ENCODE assay signal across 7 mouse cellular contexts in genomic region chr8:114351643-114352427, GRCm38 (mm10).
DNase-seq lines count a peak whose midpoint lies in the region; ATAC-seq and TF ChIP-seq lines count a peak whose summit lies in the region.

No protein-coding gene starts in this region.

- H3ac ChIP-seq in myocyte (ENCODE audit: control insufficient read depth, insufficient read length) = no peak overlapping the region

- no peaks in the 10 kb centered on the region for H3K36me3 ChIP-seq in myocyte (ENCODE audit: control insufficient read depth, insufficient read depth)
- no peaks in the 10 kb centered on the region for H3K36me3 ChIP-seq in forebrain, embryonic 11.5 days (ENCODE audit: control insufficient read depth, insufficient read depth, low read length)

- TF ChIP-seq CTCF in layer of hippocampus, adult 2 months (conservative IDR thresholded peaks at IDR 0.05) = peak; percentile 54

- ATAC-seq in activated CD4-positive, CD25-positive, alpha-beta regulatory T cell, adult 4 months = peak; percentile 72
- peak; percentile 40 for ATAC-seq in granulocyte monocyte progenitor cell, adult 5-6 weeks (replicated peaks; ENCODE audit: poor library complexity, severe bottlenecking)
- ATAC-seq in forebrain, embryonic 11.5 days (replicated peaks; ENCODE audit: low FRiP score) = no peak
- ATAC-seq in erythroblast, adult 5-6 weeks (replicated peaks; ENCODE audit: low FRiP score, poor library complexity, severe bottlenecking) = no peak

- H3K4me1 ChIP-seq in forebrain, embryonic 11.5 days (replicated peaks; ENCODE audit: control insufficient read depth, insufficient read depth, low read length) = no peaks in the 10 kb centered on the region

- H3K79me2 ChIP-seq in myocyte (ENCODE audit: control insufficient read depth, insufficient read depth) = no peaks in the 10 kb centered on the region

- H3K27ac ChIP-seq in layer of hippocampus, adult 2 months = no peak overlapping the region
- H3K27ac ChIP-seq in forebrain, embryonic 11.5 days (ENCODE audit: low read depth, low read length) = no peak overlapping the region

- WGBS in forebrain, embryonic 11.5 days = 77% methylated on average over 14 of the region's 14 CpGs

- no peak for TF ChIP-seq POLR2A in myocyte (IDR thresholded peaks at IDR 0.05; ENCODE audit: insufficient read length, low read depth)

- peak; percentile 20 to 49 for DNase-seq in layer of hippocampus, adult 2 months (ENCODE audit: low spot score in 2 of 2)
- no peak for DNase-seq in layer of hippocampus, adult 11-12 months (ENCODE audit: low spot score)
- no peak for DNase-seq in forebrain, embryonic 11.5 days (ENCODE audit: low spot score)

- H3K9me3 ChIP-seq in forebrain, embryonic 11.5 days (ENCODE audit: control insufficient read depth, low read length) = no peaks in the 10 kb centered on the region

- peak overlapping the region; percentile 50 for H3K4me2 ChIP-seq in myocyte (ENCODE audit: low read depth)
- no peak overlapping the region for H3K4me2 ChIP-seq in forebrain, embryonic 11.5 days (ENCODE audit: low read depth, low read length, severe bottlenecking)

- H3K9ac ChIP-seq in forebrain, embryonic 11.5 days (ENCODE audit: low read length) = no peak overlapping the region

- H3K27me3 ChIP-seq in myocyte (ENCODE audit: control insufficient read depth, insufficient read depth, insufficient read length) = no peaks in the 10 kb centered on the region
- no peaks in the 10 kb centered on the region for H3K27me3 ChIP-seq in forebrain, embryonic 11.5 days (ENCODE audit: control insufficient read depth, insufficient read depth, low read length)

- no peak overlapping the region for H3K4me3 ChIP-seq in layer of hippocampus, adult 2 months
- no peak overlapping the region for H3K4me3 ChIP-seq in myocyte
- no peak overlapping the region for H3K4me3 ChIP-seq in forebrain, embryonic 11.5 days (ENCODE audit: low read depth, low read length)

TF ChIP-seq in myocyte, 11 proteins besides CTCF, POLR2A, EP300 and RAD21:
- no peak for TF ChIP-seq TCF3 (IDR thresholded peaks at IDR 0.05; ENCODE audit: insufficient read length, low read depth)
- no peak for TF ChIP-seq CEBPB (IDR thresholded peaks at IDR 0.05; ENCODE audit: insufficient read depth, poor library complexity, severe bottlenecking)
- no peak for TF ChIP-seq USF1 (IDR thresholded peaks at IDR 0.05; ENCODE audit: low read depth)
- TF ChIP-seq TCF12 (IDR thresholded peaks at IDR 0.05; ENCODE audit: insufficient read depth, poor library complexity, severe bottlenecking) = no peak
- no peak for TF ChIP-seq MYOD1 (IDR thresholded peaks at IDR 0.05; ENCODE audit: control insufficient read depth in 1 of 3, insufficient read length in 2 of 3, low read depth in 2 of 3)
- TF ChIP-seq MAX (IDR thresholded peaks at IDR 0.05; ENCODE audit: low read depth) = no peak
- TF ChIP-seq POLR2AphosphoS2 (IDR thresholded peaks at IDR 0.05; ENCODE audit: insufficient read length, low read depth) = no peak

Comparison
In these comparisons a context has a peak if more than half of its experiments do, and no peak if none do; other contexts are left out.
1. DNase-seq: peak in layer of hippocampus, adult 2 months (2 of 2); none in layer of hippocampus, adult 11-12 months (single experiment) and forebrain, embryonic 11.5 days (single experiment).
2. ATAC-seq: peak in activated CD4-positive, CD25-positive, alpha-beta regulatory T cell, adult 4 months (single experiment) and granulocyte monocyte progenitor cell, adult 5-6 weeks (single experiment); none in forebrain, embryonic 11.5 days (single experiment) and erythroblast, adult 5-6 weeks (single experiment).